Mouse (Mus musculus) liver (tissue): Measurements from ENCODE around the gene S1pr2.
"Not testable (repeated sequence)": the region's sequence is repeated elsewhere in the genome, so short reads cannot be mapped to it uniquely, and the experiment has no call there.

Experiments
- DNase-seq: peaks from one replicate; pipeline ENCODE4 v3.0.0-alpha.2; 2020; ENCODE audit warnings: mixed read lengths

The S1pr2 gene

DNA sequence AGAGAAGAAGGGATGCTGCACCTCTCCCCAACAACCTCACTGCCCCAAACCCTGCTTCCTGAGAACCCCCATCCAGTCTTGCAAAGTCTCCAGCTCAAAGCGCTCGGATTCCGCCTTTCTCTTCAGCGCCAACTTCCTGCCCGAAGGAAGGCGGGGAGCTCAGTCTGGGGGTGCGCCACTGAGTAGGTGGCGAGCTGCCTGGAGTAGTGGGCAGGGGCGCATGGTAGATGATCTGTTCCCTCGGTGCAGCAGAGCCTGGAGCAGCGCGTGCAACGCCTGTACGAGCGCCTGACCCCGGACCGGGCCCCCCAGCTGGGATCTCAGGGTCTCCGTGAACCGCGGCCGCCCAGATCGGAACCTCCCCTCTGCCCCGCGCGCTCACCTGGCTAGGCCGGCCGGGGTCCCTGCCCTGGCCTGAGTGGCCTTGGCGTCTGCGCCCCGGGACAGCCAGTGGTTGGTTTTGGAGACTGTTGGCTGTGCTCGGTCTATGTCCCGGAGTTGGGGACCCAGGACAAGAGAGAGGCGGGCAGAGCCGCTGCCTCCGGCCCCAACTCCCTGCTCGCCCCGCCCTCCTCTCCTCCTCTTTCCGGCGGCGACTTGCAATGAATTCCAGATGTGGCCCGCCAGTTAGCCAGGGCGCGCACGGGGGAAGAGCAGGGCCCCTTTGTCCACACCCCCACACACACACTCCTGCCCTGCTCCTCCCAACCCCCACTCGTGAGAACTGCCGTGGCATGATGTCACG lies at the start of gene S1pr2:
Gene S1pr2, minus strand, starts transcription at position 566 of the 745 bp plus-strand sequence.
- DNase-seq: peak; percentile 82

DNA sequence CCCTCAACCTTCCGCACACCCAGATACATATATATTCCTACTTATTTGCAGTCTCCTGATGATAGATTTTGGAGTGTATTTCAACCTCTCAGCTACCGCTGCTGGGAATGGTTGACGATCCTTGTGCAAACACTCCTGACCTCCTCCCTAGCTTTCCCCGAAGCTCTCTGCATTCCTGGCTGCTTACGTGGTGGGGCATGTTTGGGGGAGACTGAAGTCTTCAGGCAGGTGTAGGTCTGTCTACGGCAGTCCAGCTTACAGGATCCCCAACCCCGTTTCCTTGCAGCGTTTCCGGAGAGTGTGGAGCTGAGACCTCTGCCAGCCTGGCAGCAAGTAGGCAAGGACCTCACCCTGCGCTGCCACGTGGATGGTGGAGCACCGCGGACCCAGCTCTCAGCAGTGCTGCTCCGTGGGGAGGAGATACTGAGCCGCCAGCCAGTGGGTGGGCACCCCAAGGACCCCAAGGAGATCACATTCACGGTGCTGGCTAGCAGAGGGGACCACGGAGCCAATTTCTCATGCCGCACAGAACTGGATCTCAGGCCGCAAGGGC lies 48.8 kb upstream of the S1pr2 start:
- no peak for DNase-seq

GRCm38 (mm10) chr9:21022726-21023125 lies 46.1 kb upstream of the S1pr2 start:
- DNase-seq: no peak

GRCm38 (mm10) chr9:21022288-21022687 lies 45.7 kb upstream of the S1pr2 start:
- DNase-seq: no peak

DNA sequence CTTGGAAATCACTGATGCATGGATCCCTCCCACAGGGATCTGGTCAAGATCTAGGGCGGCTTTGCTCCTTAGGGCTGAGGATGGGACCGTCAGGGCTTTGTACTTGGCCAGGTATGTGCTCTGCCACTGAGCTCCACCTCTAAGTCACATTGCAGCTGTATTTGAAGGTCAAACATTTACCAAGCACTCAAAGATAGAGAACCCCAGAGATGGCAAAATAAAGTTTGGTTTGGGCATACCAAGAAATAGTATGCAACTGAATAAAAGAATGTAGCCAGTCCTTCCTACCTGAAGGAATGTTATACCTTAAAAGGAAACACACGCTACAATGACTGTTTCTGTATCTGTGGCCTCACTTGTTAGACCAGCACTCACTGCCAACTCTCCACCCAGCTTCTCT lies 44.8 kb upstream of the S1pr2 start:
- no peak for DNase-seq

DNA sequence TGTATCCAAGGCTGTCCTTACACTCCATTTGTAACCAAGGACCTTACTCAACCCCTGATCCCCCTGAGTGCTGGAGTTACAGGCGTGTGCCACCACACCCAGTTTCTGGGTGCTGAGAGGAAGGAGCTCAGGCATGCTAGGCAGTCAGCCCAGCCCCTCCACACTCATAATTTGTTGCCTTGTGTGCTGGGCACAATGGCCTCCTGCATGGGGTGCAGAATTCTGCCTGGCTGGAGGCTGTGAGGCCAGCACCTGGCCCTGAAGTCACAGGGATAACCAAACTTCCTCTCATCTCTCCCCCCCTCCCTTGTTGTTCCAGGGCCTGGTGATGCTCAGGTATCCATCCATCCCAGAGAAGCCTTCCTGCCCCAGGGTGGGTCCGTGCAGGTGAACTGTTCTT lies 42.0 kb upstream of the S1pr2 start:
- no peak for DNase-seq

GRCm38 (mm10) chr9:21017177-21017575 lies 40.6 kb upstream of the S1pr2 start:
- DNase-seq: no peak

- no peak for DNase-seq
Measured at GRCm38 (mm10) chr9:21016331-21017176, 40.0 kb upstream of the S1pr2 start.

GRCm38 (mm10) chr9:21015571-21016130 lies 39.1 kb upstream of the S1pr2 start, which contains the start of gene Icam1:
TSS of gene Icam1 (plus strand) at chr9:21015985.
- peak; percentile 70 for DNase-seq

DNA sequence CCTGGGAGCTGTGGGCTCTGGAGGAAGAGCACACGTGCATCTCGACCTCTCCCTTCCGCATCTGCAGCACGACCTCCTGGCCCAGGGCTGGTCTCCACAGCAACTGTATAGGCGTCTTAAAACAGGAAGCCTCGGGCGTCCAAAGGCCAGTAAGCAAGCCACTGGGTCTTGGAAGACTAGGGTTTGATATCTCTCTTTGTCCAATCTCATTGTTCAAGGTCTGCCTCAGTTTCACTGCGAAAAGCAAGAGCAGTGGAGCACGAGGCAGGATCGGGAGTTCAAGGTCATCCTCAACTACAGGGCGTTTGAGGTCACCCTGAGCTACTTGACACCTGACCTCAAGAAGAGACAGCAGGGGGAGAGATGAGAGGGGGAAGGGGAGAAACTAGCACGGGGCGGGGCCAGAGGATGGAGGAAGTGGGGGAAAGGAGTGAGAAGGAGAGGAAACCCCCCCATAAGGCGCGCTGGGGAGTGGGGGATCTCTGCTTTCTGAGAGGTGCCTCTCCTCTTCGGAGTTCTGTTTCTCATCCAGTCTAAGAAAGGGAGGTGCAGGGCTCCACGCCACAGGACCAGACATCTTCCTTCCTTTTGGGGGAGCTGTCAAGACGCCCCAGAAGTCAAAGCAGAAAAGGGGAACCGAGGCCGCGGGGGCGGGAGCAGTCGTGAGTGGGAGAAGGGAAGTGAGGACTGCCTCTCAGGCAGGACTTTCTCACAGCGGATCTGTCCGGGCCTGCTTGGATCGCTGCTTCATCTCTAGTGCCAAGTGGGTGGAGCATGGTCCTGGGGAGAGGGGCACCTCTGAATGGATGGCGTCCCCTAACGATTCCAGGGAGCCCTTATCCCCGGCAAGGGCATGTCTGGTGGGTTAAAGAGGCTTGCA lies 38.4 kb upstream of the S1pr2 start:
- peak; percentile 52 for DNase-seq

- peak; percentile 12 for DNase-seq
Measured at GRCm38 (mm10) chr9:21012368-21012767, 35.8 kb upstream of the S1pr2 start.

DNA sequence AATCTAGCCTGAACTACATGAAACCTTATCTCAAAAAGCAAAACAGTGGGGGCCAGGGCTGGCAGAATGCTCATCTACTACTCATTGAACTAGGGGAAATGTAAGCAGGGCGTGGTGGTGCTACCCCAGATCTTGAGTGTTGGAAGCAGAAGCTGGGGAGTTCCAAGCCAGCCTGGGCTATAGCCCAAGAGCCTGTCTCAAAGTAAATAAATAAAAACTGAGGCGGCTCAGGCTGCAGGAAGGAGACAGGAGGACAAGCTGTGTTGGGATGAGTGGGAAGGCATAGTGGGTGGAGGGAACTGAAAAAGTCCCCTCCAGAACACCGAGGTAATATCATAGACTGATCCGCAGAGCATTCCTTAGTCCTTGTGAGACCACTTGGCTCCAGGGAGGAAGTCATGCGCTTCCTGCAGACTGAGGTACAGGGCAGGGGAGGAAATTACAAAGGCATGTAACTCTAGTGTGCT lies 35.3 kb upstream of the S1pr2 start:
- peak; percentile 44 for DNase-seq

- DNase-seq: not testable (repeated sequence)
Measured at GRCm38 (mm10) chr9:21010939-21011541, 34.5 kb upstream of the S1pr2 start.

DNA sequence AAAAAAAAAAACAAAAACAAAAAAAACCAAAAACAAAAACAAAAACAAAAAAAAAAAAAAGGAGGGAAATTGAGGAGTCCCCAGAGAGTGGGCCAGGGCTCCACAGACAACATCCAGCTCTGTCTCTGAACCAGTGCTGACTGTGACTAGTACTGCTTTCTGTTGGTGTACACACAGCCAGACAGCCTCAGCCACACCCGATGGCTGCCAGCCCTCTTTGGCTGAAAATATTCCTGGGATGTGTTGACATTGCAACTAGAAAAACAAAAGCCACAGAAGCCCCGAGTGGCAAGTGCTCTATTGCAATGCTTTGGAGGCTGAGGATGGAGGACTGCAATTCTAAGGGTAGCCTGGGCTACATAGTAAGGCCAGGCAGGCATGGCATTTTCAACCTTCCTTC lies 33.8 kb upstream of the S1pr2 start:
- no peak for DNase-seq

DNA sequence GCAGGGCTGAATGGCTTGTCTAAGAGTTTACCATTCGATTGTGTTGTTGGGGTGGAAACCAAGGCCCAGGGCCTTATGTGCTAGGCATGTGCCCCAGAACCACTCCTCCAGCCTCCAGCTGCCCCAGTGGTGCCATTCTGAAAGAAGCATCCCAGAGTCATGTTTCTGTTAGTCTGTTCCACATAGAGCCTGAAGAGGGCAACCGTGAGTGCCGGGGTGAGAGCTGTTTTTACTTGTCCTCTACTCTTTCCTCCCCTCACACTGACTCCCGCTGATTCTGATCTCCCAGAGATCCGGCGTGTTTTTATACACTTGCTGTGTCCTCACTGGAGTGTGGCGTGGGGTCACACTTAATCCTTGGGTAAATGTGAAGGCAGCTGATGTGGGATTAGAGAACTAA lies 31.4 kb upstream of the S1pr2 start:
- DNase-seq: peak; percentile 16

DNA sequence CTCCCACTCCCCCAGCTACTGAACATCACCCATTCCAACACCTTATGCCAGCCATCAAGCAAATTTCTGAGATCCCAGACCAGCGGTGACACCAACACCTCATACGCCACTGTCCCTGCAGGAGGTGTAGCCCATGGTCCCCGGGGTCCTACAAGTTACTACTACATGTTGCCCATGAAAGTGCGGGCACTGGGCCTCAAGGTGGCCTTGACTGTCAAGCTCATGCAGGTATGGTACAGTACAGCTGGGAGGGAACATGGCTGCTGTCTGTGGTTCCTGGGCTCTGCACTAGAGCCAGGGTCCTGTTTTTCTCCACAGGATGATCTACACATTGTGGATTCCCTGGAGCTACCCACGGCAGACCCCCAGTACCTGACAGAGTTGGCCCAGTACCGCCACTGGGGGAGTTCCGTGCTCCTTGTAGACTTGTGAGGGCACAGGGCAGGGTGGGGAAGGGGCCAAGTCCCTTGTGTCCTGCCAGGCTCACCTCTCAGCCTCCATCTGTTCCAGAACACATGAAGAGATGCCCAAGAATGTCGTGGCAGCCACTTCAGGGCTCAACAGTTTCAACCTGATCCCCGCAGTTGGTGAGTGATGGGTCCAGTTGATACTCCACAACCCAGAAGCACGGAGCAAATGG lies 30.9 kb upstream of the S1pr2 start:
- DNase-seq: no peak

DNA sequence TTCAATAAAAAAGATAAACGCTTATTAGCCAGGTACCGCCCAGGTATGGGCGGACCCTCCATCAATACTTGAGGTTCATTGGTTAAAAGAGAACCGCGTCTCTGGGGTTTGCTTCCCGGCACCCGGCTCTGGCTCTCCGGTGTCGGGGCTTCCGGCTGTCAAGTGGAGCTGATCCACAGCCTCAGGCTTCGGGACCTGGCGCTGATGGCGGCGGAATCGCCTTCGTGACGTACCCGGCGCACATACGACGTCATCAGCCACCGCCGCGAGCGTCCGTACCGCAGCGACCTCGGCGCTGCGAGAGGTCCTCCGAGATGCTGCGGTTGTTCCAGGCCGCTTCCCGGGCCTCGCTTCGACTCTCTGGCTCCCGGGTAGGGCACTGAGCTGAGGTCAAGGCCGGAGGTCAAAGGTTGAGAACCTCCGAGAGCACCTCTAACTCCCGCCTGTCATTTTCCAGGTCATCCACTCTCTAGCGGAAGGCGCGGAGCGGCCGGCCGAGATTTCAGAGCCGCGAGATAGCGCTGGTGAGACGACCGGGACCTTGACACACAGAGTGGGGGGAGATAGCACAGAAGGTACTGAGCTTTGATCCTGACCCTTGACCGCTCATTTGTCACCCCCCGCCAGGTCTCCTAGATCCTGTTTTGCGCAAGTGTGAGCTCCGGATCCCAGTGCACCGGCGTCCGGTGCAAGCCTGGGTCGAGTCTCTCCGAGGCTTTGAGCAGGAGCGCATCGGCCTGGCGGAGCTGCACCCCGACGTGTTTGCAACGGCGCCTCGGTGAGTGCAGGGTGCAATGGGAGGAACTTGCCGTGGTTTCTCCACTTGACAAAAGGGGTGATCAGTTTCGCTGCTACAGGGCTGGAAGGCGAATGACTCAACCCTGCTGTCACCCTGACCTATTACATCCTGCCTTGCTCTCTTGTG lies 26.3 kb upstream of the S1pr2 start, which contains the start of gene Mrpl4:
Gene Mrpl4, plus strand, starts transcription at position 112 of the 925 bp plus-strand sequence.
- peak; percentile 88 for DNase-seq

DNA sequence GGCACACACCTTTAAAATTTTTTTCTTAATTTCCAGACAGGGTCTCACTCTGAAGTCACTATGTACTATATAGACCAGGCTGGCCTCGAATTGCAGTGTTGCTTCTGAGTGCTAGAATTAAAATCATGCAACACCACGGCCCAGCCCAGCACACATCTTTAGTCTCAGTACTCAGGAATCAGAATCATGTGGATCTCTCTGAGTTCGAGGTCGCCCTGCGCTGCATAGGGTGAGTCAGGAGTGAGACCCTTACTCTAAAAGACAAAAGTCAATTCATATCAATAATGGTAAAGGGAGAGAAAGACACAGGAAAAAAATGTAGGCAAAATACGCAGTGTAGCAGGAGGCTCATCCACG lies 25.7 kb upstream of the S1pr2 start:
- DNase-seq: no peak

DNA sequence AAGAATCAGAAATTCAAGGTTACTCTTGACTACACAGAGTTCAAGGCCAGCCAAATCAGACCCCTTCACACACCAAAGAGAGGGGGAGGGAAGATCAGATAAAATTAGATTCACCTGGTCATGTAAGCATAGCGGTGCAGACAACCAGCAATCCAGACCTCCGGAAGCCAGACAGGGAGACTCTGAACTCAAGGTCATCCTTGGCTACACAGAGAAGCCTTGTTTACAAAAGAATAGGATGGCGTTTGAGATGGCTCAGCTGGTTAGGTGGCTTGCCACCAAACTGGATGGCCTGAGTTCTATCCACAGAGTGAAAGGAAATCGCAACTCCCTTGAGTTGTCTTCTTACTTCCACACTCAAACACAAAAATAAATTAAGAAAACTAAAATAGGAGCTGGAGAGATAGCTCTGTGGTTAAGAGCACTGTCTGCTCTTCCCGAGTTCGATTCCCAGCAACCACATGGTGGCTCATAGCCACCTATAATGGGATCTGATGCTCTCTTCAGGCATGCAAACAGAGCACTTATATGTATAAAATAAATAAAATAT lies 25.1 kb upstream of the S1pr2 start:
- no peak for DNase-seq

- peak; percentile 10 for DNase-seq
Measured at GRCm38 (mm10) chr9:21000811-21001210, 24.2 kb upstream of the S1pr2 start.
